Mouse (Mus musculus): ENCODE results near the gene Sh2b3. TPM values are rescaled to one million over a fixed set of nuclear protein-coding genes. Genes with fewer than 3 reads are reported as not detected.

Gene Sh2b3
- total RNA-seq, 2 experiments from 2014 or later: 38.2 to 38.7 TPM

DNA sequence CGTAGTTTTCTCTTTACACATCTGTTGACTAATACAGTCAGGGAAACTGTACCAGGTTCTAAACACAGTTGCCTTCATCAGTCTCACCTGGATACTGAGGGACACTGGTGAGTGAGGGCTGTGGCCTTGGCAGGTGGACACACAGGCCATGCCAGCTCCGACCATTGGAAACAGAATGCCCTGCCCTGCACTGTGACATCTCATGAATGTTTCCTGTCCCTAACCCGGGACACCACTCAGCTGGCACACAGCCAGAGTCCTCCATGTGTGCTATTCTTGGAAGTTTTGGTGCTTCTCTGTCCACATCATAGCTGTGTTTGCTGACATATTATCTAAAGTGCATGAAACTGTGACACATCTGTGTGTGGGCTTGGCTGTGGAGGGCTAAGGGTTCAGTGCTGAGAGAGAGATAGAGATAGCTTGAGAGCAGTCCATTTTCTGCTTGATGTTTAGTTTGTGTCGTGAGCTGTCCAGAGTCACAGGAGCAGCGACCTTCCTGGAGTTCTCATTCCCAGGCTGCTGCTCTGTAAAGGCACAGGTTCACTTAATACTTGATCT, 27.7 kb downstream of the Sh2b3 start:
- DNase-seq: peak; percentile 64 to 72
- intact Hi-C loops (cut with DNase I): no loop called here

DNA sequence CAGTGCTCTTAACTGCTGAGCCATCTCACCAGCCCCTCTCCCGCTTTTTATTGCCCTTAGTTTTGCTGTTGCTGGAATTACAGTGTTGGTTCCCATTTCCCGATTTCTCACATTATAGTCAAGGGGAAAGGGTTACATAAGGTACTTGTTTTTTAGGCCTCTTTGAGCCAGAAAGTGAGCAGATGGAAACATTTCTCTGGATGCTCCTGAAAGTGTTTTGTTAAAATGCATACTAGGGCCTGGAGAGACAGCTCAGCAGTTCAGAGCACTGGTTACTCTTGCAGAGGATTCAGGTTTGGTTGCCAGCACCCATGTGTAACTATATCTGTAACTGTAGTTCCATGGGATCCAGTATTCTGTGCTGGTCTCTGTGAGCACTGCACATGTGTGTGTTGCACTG, 29.2 kb downstream of the Sh2b3 start:
- intact Hi-C loops (cut with DNase I): no loop called here
- DNase-seq: no peak

DNA sequence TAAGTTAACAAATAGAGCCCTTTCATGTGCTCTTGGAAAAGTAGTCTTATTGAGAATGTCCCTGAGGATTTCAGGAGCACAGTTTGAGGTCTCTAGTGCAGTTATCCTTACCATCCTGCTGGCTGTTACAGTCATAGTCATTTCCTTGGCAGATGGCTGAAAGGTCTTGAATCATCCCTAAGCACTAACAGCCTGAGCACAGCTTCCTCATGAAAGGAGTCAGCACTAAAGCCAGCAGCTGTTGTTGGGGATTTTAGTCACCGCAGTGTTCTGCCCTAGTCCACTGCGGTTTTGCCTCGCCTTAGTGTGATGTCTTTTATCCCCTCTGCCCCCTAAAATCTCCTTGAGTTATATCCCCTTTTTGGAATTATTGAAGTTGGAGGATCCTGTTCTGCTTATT, 30.3 kb downstream of the Sh2b3 start:
- peak in 1 of 2 experiments; percentile 16 for DNase-seq
- intact Hi-C loops (cut with DNase I): no loop called here

DNA sequence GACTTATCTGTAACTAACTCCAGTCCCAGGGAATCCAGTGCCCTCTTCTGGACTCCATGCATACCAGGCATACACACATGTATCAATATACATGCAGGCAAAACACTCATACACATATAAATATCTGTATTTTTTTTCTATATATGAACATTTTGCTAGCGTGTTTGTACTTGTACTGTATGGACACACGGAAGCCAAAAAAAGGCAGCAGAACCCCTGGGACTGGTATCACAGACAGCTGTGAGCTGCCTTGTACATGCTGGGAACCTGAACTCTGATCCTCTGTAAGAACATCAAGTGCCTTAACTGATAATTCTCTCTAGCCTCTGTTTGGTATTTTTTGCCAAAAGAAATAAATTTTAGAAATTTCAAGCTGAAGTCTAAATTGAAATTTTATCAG, 39.0 kb downstream of the Sh2b3 start:
- intact Hi-C loops (cut with DNase I): loop anchor here (10.0 kb wide), 1 partner anchor 46 kb away; the partner anchor contains the start of gene Pheta1
- no peak for DNase-seq

DNA sequence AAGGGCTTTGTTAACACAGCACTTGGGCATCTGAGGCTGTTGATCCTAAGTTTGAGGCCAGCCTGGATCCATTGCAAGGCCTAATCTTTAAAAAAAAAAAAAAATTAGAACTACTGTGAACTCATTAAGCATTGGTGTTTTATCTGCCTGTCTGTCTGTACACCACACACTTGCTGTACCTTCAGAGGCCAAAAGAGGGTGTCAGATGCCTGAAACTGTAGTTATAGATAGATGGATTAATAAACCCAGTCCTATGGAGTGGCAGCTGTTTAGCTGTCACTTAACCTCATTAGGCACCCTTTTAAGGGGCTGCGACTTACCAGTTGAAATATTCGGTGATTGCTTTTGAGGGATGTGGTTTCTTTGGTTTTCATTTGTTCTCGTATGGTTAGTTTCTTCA, 41.6 kb downstream of the Sh2b3 start:
- intact Hi-C loops (cut with DNase I): loop anchor here (10.0 kb wide), 1 partner anchor 49 kb away; the partner anchor contains the start of gene Pheta1
- peak in 1 of 2 experiments; percentile 18 for DNase-seq

DNA sequence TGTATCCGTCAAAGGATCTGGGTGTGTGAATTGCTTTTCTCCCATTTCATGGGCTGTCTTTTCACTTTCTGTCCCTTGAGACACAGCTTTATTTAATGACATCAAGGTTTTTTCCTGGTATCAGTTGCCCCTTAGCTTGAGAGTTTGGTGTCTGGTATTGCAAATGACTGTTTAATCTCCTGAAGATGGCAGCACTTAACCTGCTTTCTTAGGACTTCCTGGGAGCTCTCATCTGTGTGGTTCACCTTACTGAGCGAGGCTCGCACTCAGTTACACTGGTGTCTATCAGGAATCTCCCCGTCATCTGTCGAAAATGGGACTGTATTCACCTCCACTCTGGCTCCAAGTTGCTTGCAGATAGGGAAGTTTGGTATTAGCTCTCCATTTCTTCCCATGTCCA, 46.4 kb downstream of the Sh2b3 start:
- intact Hi-C loops (cut with DNase I): loop anchor here (10.0 kb wide), 1 partner anchor 54 kb away; the partner anchor contains the start of gene Pheta1
- no peak for DNase-seq

DNA sequence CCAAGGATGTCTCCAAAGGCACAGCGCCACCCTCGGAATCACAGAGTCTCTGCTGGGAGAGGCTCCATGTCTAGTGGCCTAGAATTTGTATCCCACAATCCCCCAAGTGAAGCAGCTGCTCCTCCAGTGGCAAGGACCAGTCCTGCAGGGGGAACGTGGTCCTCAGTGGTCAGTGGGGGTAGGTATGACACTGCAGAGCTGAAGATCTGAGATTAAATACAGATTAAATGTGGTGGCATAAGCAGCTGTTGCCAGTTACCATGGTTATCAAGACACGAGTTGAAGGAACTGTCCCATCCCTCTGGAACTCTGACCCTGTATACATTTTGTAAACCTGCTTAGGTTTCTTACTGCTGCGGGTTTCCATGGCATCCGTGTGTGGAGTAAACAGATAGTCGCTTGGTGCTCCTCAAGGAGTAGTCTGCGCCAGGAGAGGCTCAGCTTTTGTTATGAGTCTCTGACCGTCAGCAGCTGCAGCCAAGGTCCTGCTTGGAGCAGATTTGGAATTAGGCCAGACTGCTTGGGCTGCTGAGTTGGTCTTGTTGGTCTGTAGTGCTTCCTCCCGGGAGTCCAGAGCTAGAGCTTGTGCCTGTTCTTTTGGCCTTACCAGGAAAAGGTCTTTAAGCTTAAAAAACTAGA, 53.5 kb downstream of the Sh2b3 start:
- intact Hi-C loops (cut with DNase I): no loop called here

DNA sequence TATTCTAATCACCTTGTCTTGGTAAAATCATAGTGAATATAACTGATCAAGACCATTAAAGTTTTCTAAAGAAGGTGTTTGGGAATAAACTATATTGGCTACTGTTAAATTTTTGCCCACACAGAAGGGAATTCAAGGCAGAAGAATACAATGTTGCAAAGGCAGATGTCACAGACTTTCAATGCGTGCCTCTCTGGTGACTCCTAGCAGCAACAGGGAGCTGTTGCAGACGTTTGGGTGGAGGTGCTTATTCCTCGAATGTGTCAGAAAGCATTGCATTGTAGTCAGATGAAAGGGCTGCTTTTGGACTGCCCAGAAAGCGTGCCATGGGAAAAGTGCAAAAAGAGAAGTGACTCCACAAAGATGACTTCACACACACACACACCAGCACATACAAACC, 55.0 kb downstream of the Sh2b3 start:
- intact Hi-C loops (cut with DNase I): no loop called here
- DNase-seq: no peak

More for the DNA sequence above, 53.5 kb downstream of the Sh2b3 start:
- DNase-seq: peak; percentile 39 to 52

DNA sequence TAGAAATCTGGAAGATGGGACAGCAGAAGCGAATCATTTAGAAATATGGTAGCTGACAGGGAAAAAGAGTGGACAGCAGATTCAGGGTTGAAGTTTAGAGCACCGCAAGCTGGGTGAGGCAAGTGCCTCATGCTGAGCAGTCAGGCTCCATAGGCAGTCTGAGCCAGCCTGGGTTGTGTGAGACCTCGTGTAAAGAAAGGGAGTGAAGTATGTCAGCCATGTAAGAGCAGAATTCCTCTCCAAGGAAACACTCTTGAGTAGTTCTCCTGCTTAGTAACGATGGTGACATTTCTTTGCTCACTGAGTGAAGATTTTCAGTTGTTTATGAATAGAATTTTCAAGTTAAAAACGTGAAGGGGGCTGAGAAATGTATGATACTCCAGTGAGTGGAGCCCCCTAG, 57.3 kb downstream of the Sh2b3 start:
- DNase-seq: no peak
- intact Hi-C loops (cut with DNase I): no loop called here

DNA sequence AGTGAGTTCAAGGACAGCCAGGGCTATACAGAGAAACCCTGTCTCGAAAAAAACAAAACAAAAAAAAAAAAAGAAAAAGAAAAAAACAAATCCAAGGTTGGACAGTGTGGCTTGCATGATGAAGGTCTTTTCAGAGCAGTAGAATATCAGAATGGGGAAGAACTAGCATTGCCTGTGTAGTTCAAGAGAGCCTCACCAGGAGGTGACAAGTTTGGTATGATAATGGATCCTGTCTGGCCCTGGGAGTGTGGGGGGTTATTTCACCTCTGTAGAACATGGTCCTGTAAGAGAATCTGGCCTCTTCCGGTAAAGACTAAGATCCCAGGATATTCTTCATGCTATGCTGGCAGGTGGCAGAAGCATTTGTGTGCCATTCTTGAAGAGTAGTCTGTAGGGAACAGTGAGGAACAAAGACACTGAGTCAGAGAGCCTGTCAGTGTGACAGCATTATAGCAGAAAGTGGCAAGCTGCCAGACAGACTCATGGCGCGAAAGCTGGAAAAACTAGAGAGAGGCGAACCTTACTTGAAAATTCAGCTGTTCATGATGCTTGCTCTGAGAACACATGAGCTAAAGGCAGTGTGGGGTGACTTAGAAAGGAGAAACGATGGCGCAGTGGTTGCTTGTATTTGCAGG, 58.8 kb downstream of the Sh2b3 start:
- intact Hi-C loops (cut with DNase I): no loop called here
- DNase-seq: peak in 1 of 2 experiments; percentile 9

DNA sequence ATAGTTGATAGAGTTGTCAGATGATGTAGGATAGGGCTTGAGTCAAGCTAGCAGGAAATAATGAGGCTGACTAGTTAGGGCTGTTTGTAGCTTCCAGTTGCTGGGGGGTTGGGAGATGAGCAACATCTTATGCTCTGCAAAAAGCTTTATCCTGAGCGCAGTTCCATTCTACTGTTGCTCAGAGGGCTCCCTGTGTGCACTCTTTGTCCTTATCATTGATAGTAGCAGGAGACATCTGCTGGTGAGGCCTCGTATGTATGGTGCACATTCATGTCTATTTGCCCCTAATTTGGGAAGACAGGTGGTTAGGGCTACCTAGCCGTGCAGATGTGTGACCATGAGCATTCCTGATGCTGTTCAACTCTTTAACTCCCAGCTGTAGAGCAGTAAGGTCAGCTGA, 65.8 kb downstream of the Sh2b3 start:
- DNase-seq: no peak
- intact Hi-C loops (cut with DNase I): no loop called here

DNA sequence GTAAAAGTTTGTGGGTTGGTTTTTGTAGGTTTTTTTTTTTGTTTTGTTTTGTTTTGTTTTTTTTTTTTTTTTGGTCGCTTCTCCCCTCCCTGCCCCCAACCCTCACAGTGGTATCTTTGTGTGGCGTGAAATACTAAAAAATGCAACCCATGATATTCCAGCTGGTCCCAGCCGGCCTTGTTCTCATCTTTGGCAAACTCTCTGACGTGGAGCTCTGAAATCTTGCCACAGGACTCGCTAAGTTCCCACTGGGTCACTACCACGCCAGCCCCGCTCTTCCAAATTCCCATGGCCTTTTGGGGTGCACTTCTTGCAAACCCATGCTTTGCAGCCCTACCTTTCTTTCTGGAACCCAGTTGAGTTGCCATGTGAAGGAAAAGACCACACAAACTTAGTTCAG, 67.6 kb downstream of the Sh2b3 start:
- intact Hi-C loops (cut with DNase I): no loop called here
- DNase-seq: peak; percentile 52 to 58

DNA sequence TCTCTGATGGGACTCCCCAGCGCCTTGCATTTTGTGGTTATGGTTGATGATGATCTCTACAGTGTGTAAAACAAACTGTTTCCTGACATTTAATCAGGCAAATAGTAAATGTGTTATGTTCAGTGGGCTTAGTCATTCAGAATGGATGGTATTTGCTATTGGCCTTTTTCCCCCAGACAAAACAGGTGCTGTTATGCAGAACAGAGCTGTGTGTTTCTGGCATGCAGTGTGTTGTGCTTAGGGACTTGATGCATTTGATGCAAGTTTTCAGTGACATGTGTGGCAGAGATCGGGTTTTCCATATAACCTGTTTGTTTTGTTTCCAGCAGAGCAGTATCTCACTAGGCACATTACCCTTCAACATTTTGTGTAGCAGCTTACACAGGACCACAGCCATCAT, 69.9 kb downstream of the Sh2b3 start:
- intact Hi-C loops (cut with DNase I): no loop called here

DNA sequence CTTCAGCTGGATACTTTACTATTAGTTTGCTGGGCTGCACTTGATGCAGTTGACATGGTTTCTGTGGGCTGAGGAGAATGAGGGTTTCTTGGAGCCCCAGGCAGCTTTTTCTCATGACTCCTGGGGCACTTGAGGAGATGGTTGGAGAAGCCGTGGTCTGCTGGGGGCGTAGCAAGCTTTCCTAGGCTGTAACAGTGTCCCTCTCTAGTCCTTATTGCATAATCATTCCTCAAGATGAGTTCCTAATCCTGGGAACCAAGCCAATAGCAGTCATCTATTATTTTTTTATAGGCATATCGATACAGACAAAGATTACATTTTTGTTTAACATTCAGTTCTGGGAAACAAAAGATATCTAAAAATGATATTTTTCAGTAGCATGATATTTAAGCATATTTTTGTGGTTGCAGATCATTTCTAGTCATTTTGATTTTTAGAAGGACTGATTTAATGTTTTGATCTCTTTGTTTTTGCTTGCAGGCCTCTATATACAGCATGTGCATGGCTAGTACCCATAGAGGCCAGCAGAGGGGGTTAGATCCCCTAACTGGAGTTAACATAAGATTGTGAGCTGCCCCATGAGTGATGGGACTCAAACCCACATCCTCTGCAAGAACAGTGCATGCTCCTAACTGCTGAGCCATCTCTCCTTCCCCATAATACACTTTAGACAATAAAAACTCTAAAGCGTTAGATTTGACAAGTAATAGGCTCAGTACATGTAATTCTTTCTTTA, 71.2 kb downstream of the Sh2b3 start:
- DNase-seq: no peak
- intact Hi-C loops (cut with DNase I): no loop called here

More for the DNA sequence above, 69.9 kb downstream of the Sh2b3 start:
- DNase-seq: no peak

Small RNA genes lying within 50 kb of the gene (microRNA-seq; reads per million reads assigned to microRNA genes)
- gene Mir7031: 1.2 to 2.1 reads per million in 2 experiments

Other genes starting within 250 kb of the Sh2b3 start
- 100 to 1,000 TPM; 114 to 134 TPM for gene Aldh2, start 243.8 kb downstream of the Sh2b3 start, total RNA-seq (2021)
- gene Acad12, start 218.7 kb downstream of the Sh2b3 start, total RNA-seq (2021): 10 to 100 TPM; 24.3 to 31.0 TPM
- 10 to 100 TPM; 13.7 to 16.0 TPM for gene Acad10, start 177.1 kb downstream of the Sh2b3 start, total RNA-seq (2021)
- gene Brap, start 177.1 kb downstream of the Sh2b3 start, total RNA-seq (2021): 10 to 100 TPM; 28.2 to 35.2 TPM
- 100 to 1,000 TPM; 173 to 177 TPM for gene Atxn2, start 126.3 kb downstream of the Sh2b3 start, total RNA-seq (2021)
- gene Pheta1, start 11.3 kb upstream of the Sh2b3 start, total RNA-seq (2021): 10 to 100 TPM; 13.3 to 15.2 TPM
- 10 to 100 TPM; 13.1 to 17.5 TPM for gene Cux2, start 212.5 kb upstream of the Sh2b3 start, total RNA-seq (2021)